Comparison of ENCODE assay signal across 8 mouse cellular contexts in genomic region chr5:22550033-22550551, GRCm38 (mm10). TPM values are rescaled to one million over a fixed set of nuclear protein-coding genes. Genes with fewer than 3 reads are reported as not detected.
DNase-seq lines count a peak whose midpoint lies in the region; ATAC-seq lines count a peak whose summit lies in the region.

Gene Orc5 (minus strand): TSS chr5:22550429.

- H3K4me2 ChIP-seq in hindbrain, embryonic 12.5 days (replicated peaks) = peak within 1 kb of the TSS; percentile 84

- peak within 1 kb of the TSS; percentile 72 for H3K4me3 ChIP-seq in hindbrain, embryonic 12.5 days

- DNase-seq in Muller cell, postnatal 12 days (ENCODE audit: inconsistent ontology term) = peak; percentile 96
- DNase-seq in cerebellum, adult 9-11 months = peak; percentile 94
- peak; percentile 75 to 95 for DNase-seq in frontal cortex, adult 2 months (ENCODE audit: extremely low spot score in 1 of 2, low spot score in 1 of 2)
- peak; percentile 90 to 93 for DNase-seq in layer of hippocampus, postnatal 14 days (ENCODE audit: low spot score in 2 of 2)
- peak; percentile 94 for DNase-seq in lung, postnatal 14 days
- peak; percentile 81 for DNase-seq in retina, adult 2 months (ENCODE audit: low read depth, low spot score)
- DNase-seq in thymus, postnatal 36 days = peak; percentile 93

- H3K27me3 ChIP-seq in hindbrain, embryonic 12.5 days = no peaks in the 10 kb centered on the region

- peak; percentile 99 for ATAC-seq in hindbrain, embryonic 12.5 days (ENCODE audit: low FRiP score)

- H3K36me3 ChIP-seq in hindbrain, embryonic 12.5 days = peaks cover 16% of the 10 kb centered on the region

- H3K9ac ChIP-seq in hindbrain, embryonic 12.5 days = peak within 1 kb of the TSS; percentile 81

- 0% methylated on average over 31 of the region's 31 CpGs for WGBS in hindbrain, embryonic 12.5 days

- H3K4me1 ChIP-seq in hindbrain, embryonic 12.5 days = peaks cover 8% of the 10 kb centered on the region; the same call in 1 of the 2 replicates

- no peaks in the 10 kb centered on the region for H3K9me3 ChIP-seq in hindbrain, embryonic 12.5 days (replicated peaks)

- H3K27ac ChIP-seq in hindbrain, embryonic 12.5 days = peak within 1 kb of the TSS; percentile 78

RNA-seq across cellular contexts. Expression of gene Orc5, which starts in this region (rescaled TPM):
- polyA plus RNA-seq in frontal cortex, adult 2 months (2012; rRNA removed) = 8.8 and 11.4 TPM in 2 replicates
- 37.5 and 38.1 TPM in 2 replicates for polyA plus RNA-seq in hindbrain, embryonic 12.5 days (2016; fragmentation: Nextera tagmentation; extraction: Ambion mirVana)
- total RNA-seq in layer of hippocampus, postnatal 14 days (2021) = 10 to 100 TPM; 18.1 to 20.0 TPM

Comparison
In these comparisons a context has a peak if more than half of its experiments do, and no peak if none do; other contexts are left out.
1. Peak in every context shown above with its lines: DNase-seq, ATAC-seq, H3K4me3 ChIP-seq and H3K27ac ChIP-seq.